Mouse (Mus musculus): ENCODE data around the gene Gm20388. TPM values are rescaled to one million over a fixed set of nuclear protein-coding genes. Genes with fewer than 3 reads are reported as not detected.

The Gm20388 gene
- polyA plus RNA-seq, 1 experiment from 2014 or later: 5.3 TPM

GRCm38 (mm10) chr8:119883281-119883680 lies 27.4 kb upstream of the Gm20388 start:
- Histone ChIP-seq H3K36me3 (ENCODE audit: control insufficient read depth, insufficient read depth, low read length) (no peaks in the 10 kb centered on the region), H3K4me2 (no peak overlapping the region), H3K27ac (ENCODE audit: low read depth, low read length) (no peak overlapping the region), H3K4me3 (ENCODE audit: low read depth, low read length) (no peak overlapping the region), H3K9me3 (ENCODE audit: control insufficient read depth, low read length) (no peaks in the 10 kb centered on the region), H3K9ac (ENCODE audit: low read depth, low read length) (no peak overlapping the region), H3K27me3 (replicated peaks; ENCODE audit: control insufficient read depth, insufficient read depth, low read length) (no peaks in the 10 kb centered on the region), H3K4me1 (replicated peaks; ENCODE audit: control insufficient read depth, insufficient read depth, low read length) (no peaks in the 10 kb centered on the region; the same call in 1 of the 2 replicates)
- 84% methylated on average over 7 of the region's 7 CpGs for WGBS
- no peak for DNase-seq (ENCODE audit: low spot score)
- no peak for ATAC-seq (replicated peaks; ENCODE audit: low FRiP score)

- no peaks in the 10 kb centered on the region for H3K36me3 ChIP-seq (ENCODE audit: control insufficient read depth, insufficient read depth, low read length)
- DNase-seq (ENCODE audit: low spot score): no peak
- peak; percentile 71 for ATAC-seq (replicated peaks; ENCODE audit: low FRiP score)
- no peak overlapping the region for H3K4me3 ChIP-seq (ENCODE audit: low read depth, low read length)
- WGBS: 32% methylated on average over 3 of the region's 3 CpGs
- peak overlapping the region; percentile 57; the same call in 1 of the 2 replicates for H3K27ac ChIP-seq (ENCODE audit: low read depth, low read length)
- no peaks in the 10 kb centered on the region for H3K27me3 ChIP-seq (replicated peaks; ENCODE audit: control insufficient read depth, insufficient read depth, low read length)
- H3K9ac ChIP-seq (ENCODE audit: low read depth, low read length): no peak overlapping the region
- no peaks in the 10 kb centered on the region for H3K9me3 ChIP-seq (ENCODE audit: control insufficient read depth, low read length)
- no peaks in the 10 kb centered on the region; the same call in 1 of the 2 replicates for H3K4me1 ChIP-seq (replicated peaks; ENCODE audit: control insufficient read depth, insufficient read depth, low read length)
- no peak overlapping the region for H3K4me2 ChIP-seq
Measured at GRCm38 (mm10) chr8:119885612-119886011, 25.0 kb upstream of the Gm20388 start.

- no peak for ATAC-seq (replicated peaks; ENCODE audit: low FRiP score)
- no peaks in the 10 kb centered on the region for H3K36me3 ChIP-seq (ENCODE audit: control insufficient read depth, insufficient read depth, low read length)
- H3K4me2 ChIP-seq: no peak overlapping the region
- H3K9ac ChIP-seq (ENCODE audit: low read depth, low read length): no peak overlapping the region
- 90% methylated on average over 3 of the region's 3 CpGs for WGBS
- H3K4me1 ChIP-seq (replicated peaks; ENCODE audit: control insufficient read depth, insufficient read depth, low read length): no peaks in the 10 kb centered on the region; the same call in 1 of the 2 replicates
- DNase-seq (ENCODE audit: low spot score): no peak
- no peak overlapping the region for H3K27ac ChIP-seq (ENCODE audit: low read depth, low read length)
- no peak overlapping the region for H3K4me3 ChIP-seq (ENCODE audit: low read depth, low read length)
- no peaks in the 10 kb centered on the region for H3K27me3 ChIP-seq (replicated peaks; ENCODE audit: control insufficient read depth, insufficient read depth, low read length)
- no peaks in the 10 kb centered on the region for H3K9me3 ChIP-seq (ENCODE audit: control insufficient read depth, low read length)
Measured at GRCm38 (mm10) chr8:119887130-119887529, 23.5 kb upstream of the Gm20388 start.

- Histone ChIP-seq H3K4me3 (ENCODE audit: low read depth, low read length) (no peak overlapping the region), H3K9me3 (ENCODE audit: control insufficient read depth, low read length) (no peaks in the 10 kb centered on the region), H3K36me3 (ENCODE audit: control insufficient read depth, insufficient read depth, low read length) (no peaks in the 10 kb centered on the region), H3K4me1 (replicated peaks; ENCODE audit: control insufficient read depth, insufficient read depth, low read length) (no peaks in the 10 kb centered on the region; the same call in 1 of the 2 replicates), H3K9ac (ENCODE audit: low read depth, low read length) (no peak overlapping the region), H3K4me2 (no peak overlapping the region), H3K27ac (ENCODE audit: low read depth, low read length) (no peak overlapping the region), H3K27me3 (replicated peaks; ENCODE audit: control insufficient read depth, insufficient read depth, low read length) (no peaks in the 10 kb centered on the region)
- DNase-seq (ENCODE audit: low spot score): no peak
- WGBS: 71% methylated on average over 4 of the region's 4 CpGs
- no peak for ATAC-seq (replicated peaks; ENCODE audit: low FRiP score)
Measured at GRCm38 (mm10) chr8:119888012-119888411, 22.6 kb upstream of the Gm20388 start.

- ATAC-seq (replicated peaks; ENCODE audit: low FRiP score) (no peak), DNase-seq (ENCODE audit: low spot score) (no peak)
- 76% methylated on average over 4 of the region's 4 CpGs for WGBS
- H3K4me2 ChIP-seq: no peak overlapping the region
- no peaks in the 10 kb centered on the region for H3K36me3 ChIP-seq (ENCODE audit: control insufficient read depth, insufficient read depth, low read length)
- no peak overlapping the region for H3K4me3 ChIP-seq (ENCODE audit: low read depth, low read length)
- no peak overlapping the region for H3K27ac ChIP-seq (ENCODE audit: low read depth, low read length)
- no peak overlapping the region for H3K9ac ChIP-seq (ENCODE audit: low read depth, low read length)
- peaks cover 22% of the 10 kb centered on the region for H3K27me3 ChIP-seq (replicated peaks; ENCODE audit: control insufficient read depth, insufficient read depth, low read length)
- H3K9me3 ChIP-seq (ENCODE audit: control insufficient read depth, low read length): no peaks in the 10 kb centered on the region
- H3K4me1 ChIP-seq (replicated peaks; ENCODE audit: control insufficient read depth, insufficient read depth, low read length): peaks cover 11% of the 10 kb centered on the region
Measured at GRCm38 (mm10) chr8:119897069-119897468, 13.6 kb upstream of the Gm20388 start.

- ATAC-seq (replicated peaks; ENCODE audit: low FRiP score) (no peak), DNase-seq (ENCODE audit: low spot score) (no peak)
- H3K4me2 ChIP-seq: peak overlapping the region; percentile 39
- no peak overlapping the region for H3K27ac ChIP-seq (ENCODE audit: low read depth, low read length)
- peaks cover 11% of the 10 kb centered on the region for H3K4me1 ChIP-seq (replicated peaks; ENCODE audit: control insufficient read depth, insufficient read depth, low read length)
- H3K4me3 ChIP-seq (ENCODE audit: low read depth, low read length): no peak overlapping the region
- no peaks in the 10 kb centered on the region for H3K36me3 ChIP-seq (ENCODE audit: control insufficient read depth, insufficient read depth, low read length)
- 11% methylated on average over 13 of the region's 13 CpGs for WGBS
- H3K9ac ChIP-seq (ENCODE audit: low read depth, low read length): no peak overlapping the region
- H3K9me3 ChIP-seq (ENCODE audit: control insufficient read depth, low read length): no peaks in the 10 kb centered on the region
- peaks cover 22% of the 10 kb centered on the region for H3K27me3 ChIP-seq (replicated peaks; ENCODE audit: control insufficient read depth, insufficient read depth, low read length)
Measured at GRCm38 (mm10) chr8:119897933-119898332, 12.7 kb upstream of the Gm20388 start.

GRCm38 (mm10) chr8:119901349-119901748 lies 9.3 kb upstream of the Gm20388 start:
- peaks cover 11% of the 10 kb centered on the region for H3K4me1 ChIP-seq (replicated peaks; ENCODE audit: control insufficient read depth, insufficient read depth, low read length)
- no peaks in the 10 kb centered on the region for H3K9me3 ChIP-seq (ENCODE audit: control insufficient read depth, low read length)
- no peaks in the 10 kb centered on the region for H3K36me3 ChIP-seq (ENCODE audit: control insufficient read depth, insufficient read depth, low read length)
- ATAC-seq (replicated peaks; ENCODE audit: low FRiP score) (no peak), DNase-seq (ENCODE audit: low spot score) (no peak)
- no peak overlapping the region for H3K9ac ChIP-seq (ENCODE audit: low read depth, low read length)
- no peak overlapping the region for H3K4me2 ChIP-seq
- H3K27ac ChIP-seq (ENCODE audit: low read depth, low read length): no peak overlapping the region
- H3K27me3 ChIP-seq (replicated peaks; ENCODE audit: control insufficient read depth, insufficient read depth, low read length): peaks cover 22% of the 10 kb centered on the region
- H3K4me3 ChIP-seq (ENCODE audit: low read depth, low read length): no peak overlapping the region
- WGBS: 51% methylated on average over 3 of the region's 3 CpGs

- H3K9me3 ChIP-seq (ENCODE audit: control insufficient read depth, low read length): no peaks in the 10 kb centered on the region
- no peak overlapping the region for H3K4me2 ChIP-seq
- 66% methylated on average over 8 of the region's 8 CpGs for whole genome bisulfite sequencing
- H3K4me1 ChIP-seq (replicated peaks; ENCODE audit: control insufficient read depth, insufficient read depth, low read length): peaks cover 11% of the 10 kb centered on the region
- no peak for ATAC-seq (replicated peaks; ENCODE audit: low FRiP score)
- no peak overlapping the region for H3K9ac ChIP-seq (ENCODE audit: low read depth, low read length)
- no peak for DNase-seq (ENCODE audit: low spot score)
- H3K27me3 ChIP-seq (replicated peaks; ENCODE audit: control insufficient read depth, insufficient read depth, low read length): peaks cover 20% of the 10 kb centered on the region
- no peak overlapping the region for H3K4me3 ChIP-seq (ENCODE audit: low read depth, low read length)
- no peaks in the 10 kb centered on the region for H3K36me3 ChIP-seq (ENCODE audit: control insufficient read depth, insufficient read depth, low read length)
- no peak overlapping the region for H3K27ac ChIP-seq (ENCODE audit: low read depth, low read length)
Measured at GRCm38 (mm10) chr8:119901952-119902351, 8.7 kb upstream of the Gm20388 start.

- 39% methylated on average over 12 of the region's 12 CpGs for WGBS
- Histone ChIP-seq H3K4me1 (replicated peaks; ENCODE audit: control insufficient read depth, insufficient read depth, low read length) (peaks cover 7% of the 10 kb centered on the region; the same call in 1 of the 2 replicates), H3K36me3 (ENCODE audit: control insufficient read depth, insufficient read depth, low read length) (no peaks in the 10 kb centered on the region), H3K4me2 (no peak overlapping the region), H3K9ac (ENCODE audit: low read depth, low read length) (no peak overlapping the region), H3K27ac (ENCODE audit: low read depth, low read length) (no peak overlapping the region), H3K27me3 (replicated peaks; ENCODE audit: control insufficient read depth, insufficient read depth, low read length) (peaks cover under 1% of the 10 kb centered on the region), H3K9me3 (ENCODE audit: control insufficient read depth, low read length) (no peaks in the 10 kb centered on the region), H3K4me3 (ENCODE audit: low read depth, low read length) (no peak overlapping the region)
- DNase-seq (ENCODE audit: low spot score) (no peak), ATAC-seq (replicated peaks; ENCODE audit: low FRiP score) (no peak)
Measured at GRCm38 (mm10) chr8:119904323-119904911, 6.2 kb upstream of the Gm20388 start.
